Mouse (Mus musculus) stomach, postnatal 0 days (tissue): ENCODE results near the gene Unc5c.

Source experiments
- CTCF ChIP-seq: IDR thresholded peaks from 2 replicates; pipeline ENCODE4 v1.5.1; 2016; ENCODE audit warnings: antibody characterized with exemption, low read depth, mild to moderate bottlenecking, moderate library complexity
- EP300 ChIP-seq: optimal IDR thresholded peaks from 2 replicates; pipeline ENCODE3; 2016; ENCODE audit warnings: antibody characterized with exemption

DNA sequence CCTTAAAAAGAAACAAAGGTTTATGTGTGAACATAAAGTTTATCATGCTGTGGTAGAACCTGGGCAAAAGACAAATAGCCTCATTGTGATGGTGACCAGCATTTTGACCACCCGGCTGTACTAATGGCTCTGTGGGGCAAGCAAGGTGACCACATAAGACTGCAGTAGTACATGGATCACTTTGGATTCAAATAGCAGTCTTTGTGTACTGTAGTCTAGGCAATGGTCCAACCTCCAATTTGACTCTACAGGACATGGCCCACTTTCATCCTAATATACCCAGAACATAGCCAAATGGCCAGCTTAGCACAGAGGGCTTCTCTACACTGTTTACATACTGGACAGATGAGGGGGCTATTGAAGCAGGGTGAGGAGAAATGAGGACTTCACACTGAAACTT, 156.5 kb downstream of the Unc5c start:
- TF ChIP-seq CTCF (no peak), EP300 (no peak)
